Comparison of ENCODE assay signal across 8 mouse cellular contexts in the genomic region with DNA sequence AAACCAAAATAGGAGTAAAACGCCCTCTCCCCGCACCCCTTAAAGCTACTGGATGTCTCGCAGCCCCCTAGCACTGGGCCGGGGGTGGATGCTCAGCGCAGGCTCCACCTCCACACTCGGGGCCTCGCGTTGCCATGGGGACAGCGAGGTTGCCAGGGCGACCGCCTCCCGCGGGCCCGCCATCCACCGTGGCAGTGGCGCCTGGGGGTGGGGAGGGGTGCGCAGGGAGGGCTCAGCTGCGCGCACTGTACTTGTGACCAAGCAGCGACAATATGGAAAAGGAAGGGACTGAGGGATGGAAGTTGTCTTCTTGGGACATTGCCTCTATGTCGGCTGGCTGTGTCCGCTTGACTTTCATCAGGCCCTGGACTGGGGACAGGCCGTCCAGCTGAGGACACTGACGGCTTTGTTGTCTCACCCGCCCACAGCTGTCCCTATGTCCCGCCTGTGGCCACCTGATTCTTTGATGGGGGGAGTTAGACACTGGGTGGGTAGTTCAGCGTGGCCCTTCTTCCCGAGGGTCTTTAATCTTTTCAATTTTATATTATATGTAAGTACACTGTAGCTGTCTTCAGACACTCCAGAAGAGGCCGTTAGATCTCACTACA. TPM values are rescaled to one million over a fixed set of nuclear protein-coding genes. Genes with fewer than 3 reads are reported as not detected.
DNase-seq lines count a peak whose midpoint lies in the region; ATAC-seq lines count a peak whose summit lies in the region.

No protein-coding gene starts in this region.

- H3K36me3 ChIP-seq in limb, embryonic 15.5 days: peaks cover 3% of the 10 kb centered on the region

- peak; percentile 64 for DNase-seq in adrenal gland, postnatal 10 days
- DNase-seq in adrenal gland, adult 8-10 months: no peak
- peak; percentile 90 to 94 for DNase-seq in cerebellum, postnatal 10 days
- peak; percentile 91 to 92 for DNase-seq in frontal cortex, postnatal 10 days (ENCODE audit: low spot score in 2 of 2)
- DNase-seq in kidney, postnatal 10 days: peak; percentile 74
- peak; percentile 95 for DNase-seq in right cerebral cortex, postnatal 14 days
- DNase-seq in urinary bladder, postnatal 10 days (ENCODE audit: low spot score): no peak

- no peaks in the 10 kb centered on the region for H3K27me3 ChIP-seq in limb, embryonic 15.5 days

- no peak for ATAC-seq in limb, embryonic 15.5 days (ENCODE audit: insufficient number of reproducible peaks, low FRiP score, low TSS enrichment, low read depth)

- no peak overlapping the region for H3K9ac ChIP-seq in limb, embryonic 15.5 days

- peaks cover 46% of the 10 kb centered on the region for H3K4me1 ChIP-seq in limb, embryonic 15.5 days

- H3K9me3 ChIP-seq in limb, embryonic 15.5 days: no peaks in the 10 kb centered on the region

- peak overlapping the region; percentile 11; the same call in 1 of the 2 replicates for H3K4me3 ChIP-seq in limb, embryonic 15.5 days

- WGBS in limb, embryonic 15.5 days: 9% methylated on average over 29 of the region's 29 CpGs

- no peak overlapping the region for H3K27ac ChIP-seq in limb, embryonic 15.5 days

- H3K4me2 ChIP-seq in limb, embryonic 15.5 days: peak overlapping the region; percentile 29; the same call in 1 of the 2 replicates

RNA-seq across cellular contexts. Expression of gene Palm, which starts 10.4 kb away (rescaled TPM):
- total RNA-seq in adrenal gland, postnatal 10 days (2021): 10 to 100 TPM; 69.6 to 80.2 TPM
- total RNA-seq in adrenal gland, adult 8-10 months (2022): 100 to 1,000 TPM in 2 of 4 experiments, 10 to 100 TPM in 2; 72.7 to 123 (median 96.1) TPM
- polyA plus RNA-seq in limb, embryonic 15.5 days (2015; fragmentation: Nextera tagmentation; extraction: Ambion mirVana): 79.9 and 84.8 TPM in 2 replicates

RNA-seq across cellular contexts. Expression of gene Prss57, which starts 13.1 kb away (rescaled TPM):
- total RNA-seq in adrenal gland, postnatal 10 days (2021): under 1 TPM; 0.09 to 0.21 TPM
- total RNA-seq in adrenal gland, adult 8-10 months (2022): under 1 TPM in 2 of 4 experiments, not detected in 2; 0.13 to 0.38 TPM
- 0.10 and 0.12 TPM in 2 replicates for polyA plus RNA-seq in limb, embryonic 15.5 days (2015; fragmentation: Nextera tagmentation; extraction: Ambion mirVana)

RNA-seq across cellular contexts. Expression of gene Misp, which starts 17.0 kb away (rescaled TPM):
- under 1 TPM in 1 of 2 experiments, not detected in 1; 0.27 TPM for total RNA-seq in adrenal gland, postnatal 10 days (2021)
- under 1 TPM; 0.64 to 0.95 (median 0.70) TPM for total RNA-seq in adrenal gland, adult 8-10 months (2022)
- 0.56 and 1.6 TPM in 2 replicates for polyA plus RNA-seq in limb, embryonic 15.5 days (2015; fragmentation: Nextera tagmentation; extraction: Ambion mirVana)

RNA-seq across cellular contexts. Expression of gene Fstl3, which starts 26.7 kb away (rescaled TPM):
- 1 to 10 TPM; 5.5 to 5.7 TPM for total RNA-seq in adrenal gland, postnatal 10 days (2021)
- total RNA-seq in adrenal gland, adult 8-10 months (2022): 10 to 100 TPM in 2 of 4 experiments, 1 to 10 TPM in 2; 8.8 to 55.0 (median 26.2) TPM
- 21.2 and 22.2 TPM in 2 replicates for polyA plus RNA-seq in limb, embryonic 15.5 days (2015; fragmentation: Nextera tagmentation; extraction: Ambion mirVana)

RNA-seq across cellular contexts. Expression of gene Rnf126, which starts 37.1 kb away (rescaled TPM):
- total RNA-seq in adrenal gland, postnatal 10 days (2021): 10 to 100 TPM; 50.8 to 55.1 TPM
- 10 to 100 TPM; 45.2 to 61.9 (median 50.8) TPM for total RNA-seq in adrenal gland, adult 8-10 months (2022)
- polyA plus RNA-seq in limb, embryonic 15.5 days (2015; fragmentation: Nextera tagmentation; extraction: Ambion mirVana): 93.2 and 104 TPM in 2 replicates

Comparison
In these comparisons a context has a peak if more than half of its experiments do, and no peak if none do; other contexts are left out.
1. DNase-seq: peak in adrenal gland, postnatal 10 days (single experiment), cerebellum, postnatal 10 days (2 of 2), frontal cortex, postnatal 10 days (2 of 2), kidney, postnatal 10 days (single experiment) and right cerebral cortex, postnatal 14 days (single experiment); none in adrenal gland, adult 8-10 months (single experiment) and urinary bladder, postnatal 10 days (single experiment).